Mouse (Mus musculus): Measurements from ENCODE around the gene Sult2a3. TPM values are rescaled to one million over a fixed set of nuclear protein-coding genes. Genes with fewer than 3 reads are reported as not detected.

Sult2a3 gene
- polyA plus RNA-seq, 2 experiments = not detected

Other genes with a start within 250 kb of the Sult2a3 start
- not detected in 2 replicates for gene Sult2a4, start 133.4 kb downstream of the Sult2a3 start, polyA plus RNA-seq (2012; rRNA removed)
- gene Sult2a4, start 133.4 kb downstream of the Sult2a3 start, polyA plus RNA-seq (2014; fragmentation: Nextera tagmentation; extraction: Ambion mirVana) = not detected in 2 replicates
- not detected in 2 replicates for gene Sult2a6, start 131.8 kb upstream of the Sult2a3 start, polyA plus RNA-seq (2012; rRNA removed)
- not detected in 2 replicates for gene Sult2a6, start 131.8 kb upstream of the Sult2a3 start, polyA plus RNA-seq (2014; fragmentation: Nextera tagmentation; extraction: Ambion mirVana)
- gene Obox8, start 210.5 kb upstream of the Sult2a3 start, polyA plus RNA-seq (2012; rRNA removed) = not detected in 2 replicates
- not detected in 2 replicates for gene Obox8, start 210.5 kb upstream of the Sult2a3 start, polyA plus RNA-seq (2014; fragmentation: Nextera tagmentation; extraction: Ambion mirVana)